Mouse (Mus musculus): ENCODE measurements around the gene Tubb4a. TPM values are rescaled to one million over a fixed set of nuclear protein-coding genes. Genes with fewer than 3 reads are reported as not detected.

The Tubb4a gene
- polyA plus RNA-seq, 1 experiment from 2014 or later, result 5.7 TPM

Other genes starting within 250 kb of the Tubb4a start
- not detected in 2 replicates for gene Acsbg2, start 213.3 kb downstream of the Tubb4a start, polyA plus RNA-seq (2015; fragmentation: Nextera tagmentation; extraction: Ambion mirVana)
- 0.30 and 0.61 TPM in 2 replicates for gene 1700061G19Rik, start 212.3 kb downstream of the Tubb4a start, polyA plus RNA-seq (2015; fragmentation: Nextera tagmentation; extraction: Ambion mirVana)
- gene Mllt1, start 152.4 kb downstream of the Tubb4a start, polyA plus RNA-seq (2015; fragmentation: Nextera tagmentation; extraction: Ambion mirVana), result 26.4 and 31.1 TPM in 2 replicates
- gene Acer1, start 105.7 kb downstream of the Tubb4a start, polyA plus RNA-seq (2015; fragmentation: Nextera tagmentation; extraction: Ambion mirVana), result 0.05 TPM in 1 of 2 replicates, not detected in the other
- gene Clpp, start 97.5 kb downstream of the Tubb4a start, polyA plus RNA-seq (2015; fragmentation: Nextera tagmentation; extraction: Ambion mirVana), result 117 and 129 TPM in 2 replicates
- 56.4 and 59.6 TPM in 2 replicates for gene Alkbh7, start 90.4 kb downstream of the Tubb4a start, polyA plus RNA-seq (2015; fragmentation: Nextera tagmentation; extraction: Ambion mirVana)
- gene Pspn, start 87.8 kb downstream of the Tubb4a start, polyA plus RNA-seq (2015; fragmentation: Nextera tagmentation; extraction: Ambion mirVana), result 0.34 TPM in 1 of 2 replicates, not detected in the other
- gene Gtf2f1, start 76.5 kb downstream of the Tubb4a start, polyA plus RNA-seq (2015; fragmentation: Nextera tagmentation; extraction: Ambion mirVana), result 44.1 and 45.6 TPM in 2 replicates
- gene Gm17949, start 76.3 kb downstream of the Tubb4a start, polyA plus RNA-seq (2015; fragmentation: Nextera tagmentation; extraction: Ambion mirVana), result 0.32 and 0.41 TPM in 2 replicates
- gene Khsrp, start 56.3 kb downstream of the Tubb4a start, polyA plus RNA-seq (2015; fragmentation: Nextera tagmentation; extraction: Ambion mirVana), result 16.5 and 22.8 TPM in 2 replicates
- gene Slc25a41, start 46.1 kb downstream of the Tubb4a start, polyA plus RNA-seq (2015; fragmentation: Nextera tagmentation; extraction: Ambion mirVana), result not detected in 2 replicates
- 1.1 and 4.8 TPM in 2 replicates for gene Crb3, start 28.7 kb downstream of the Tubb4a start, polyA plus RNA-seq (2015; fragmentation: Nextera tagmentation; extraction: Ambion mirVana)
- gene Slc25a23, start 27.9 kb downstream of the Tubb4a start, polyA plus RNA-seq (2015; fragmentation: Nextera tagmentation; extraction: Ambion mirVana), result 14.7 and 17.0 TPM in 2 replicates
- gene Dennd1c, start 9.3 kb downstream of the Tubb4a start, polyA plus RNA-seq (2015; fragmentation: Nextera tagmentation; extraction: Ambion mirVana), result 2.2 and 4.1 TPM in 2 replicates
- 3.3 and 3.4 TPM in 2 replicates for gene Tnfsf9, start 17.5 kb upstream of the Tubb4a start, polyA plus RNA-seq (2015; fragmentation: Nextera tagmentation; extraction: Ambion mirVana)
- 0.17 and 0.75 TPM in 2 replicates for gene Cd70, start 62.0 kb upstream of the Tubb4a start, polyA plus RNA-seq (2015; fragmentation: Nextera tagmentation; extraction: Ambion mirVana)
- 0.29 and 0.58 TPM in 2 replicates for gene Tnfsf14, start 106.4 kb upstream of the Tubb4a start, polyA plus RNA-seq (2015; fragmentation: Nextera tagmentation; extraction: Ambion mirVana)
- 3.5 and 6.3 TPM in 2 replicates for gene C3, start 140.4 kb upstream of the Tubb4a start, polyA plus RNA-seq (2015; fragmentation: Nextera tagmentation; extraction: Ambion mirVana)
- 28.9 and 30.3 TPM in 2 replicates for gene Gpr108, start 160.7 kb upstream of the Tubb4a start, polyA plus RNA-seq (2015; fragmentation: Nextera tagmentation; extraction: Ambion mirVana)
- 47.8 TPM in 2 replicates for gene Trip10, start 161.7 kb upstream of the Tubb4a start, polyA plus RNA-seq (2015; fragmentation: Nextera tagmentation; extraction: Ambion mirVana)
- 6.6 and 13.5 TPM in 2 replicates for gene Vav1, start 191.3 kb upstream of the Tubb4a start, polyA plus RNA-seq (2015; fragmentation: Nextera tagmentation; extraction: Ambion mirVana)

All from heart, embryonic 16.5 days (tissue).